Mouse (Mus musculus) megakaryocyte, embryonic 14.5 days (primary cell): Measurements from ENCODE around the gene C2cd5. TPM values are rescaled to one million over a fixed set of nuclear protein-coding genes. Genes with fewer than 3 reads are reported as not detected.

ENCODE experiments used
- H3K27me3 ChIP-seq: replicated peaks from 2 replicates; pipeline ENCODE3; 2012; ENCODE audit warnings: inconsistent platforms
- H3K36me3 ChIP-seq: replicated peaks from 2 replicates; pipeline ENCODE3; 2012; ENCODE audit warnings: low read length, inconsistent platforms, mixed read lengths
- H3K4me1 ChIP-seq: 2 replicates; pipeline ENCODE4 v1.6.1; 2012; ENCODE audit warnings: inconsistent platforms
- H3K4me3 ChIP-seq: replicated peaks from 2 replicates; pipeline ENCODE3; 2012; ENCODE audit warnings: moderate library complexity, mild to moderate bottlenecking, inconsistent platforms
- H3K9me3 ChIP-seq: 2 replicates; pipeline ENCODE4 v1.6.1; 2012; ENCODE audit warnings: inconsistent platforms
- FLI1 ChIP-seq: IDR thresholded peaks from 2 replicates; pipeline ENCODE4 v1.6.1; 2012; ENCODE audit warnings: low read length, inconsistent platforms, mixed read lengths
- GATA1 ChIP-seq: IDR thresholded peaks from 3 replicates; pipeline ENCODE4 v1.6.1; 2012; ENCODE audit warnings: mixed read lengths, low read length, inconsistent platforms, borderline replicate concordance
- polyA plus RNA-seq: library from polyadenylated mRNA; stranded (reverse); fragments of >175 nt; gene quantifications from 2 replicates; pipeline ENCODE4 v1.2.3, GENCODE M21; 2012; ENCODE audit warnings: low replicate concordance; ENCODE audit not compliant: insufficient read depth

The C2cd5 gene
- polyA plus RNA-seq, 1 experiment, result 6.7 TPM

DNA sequence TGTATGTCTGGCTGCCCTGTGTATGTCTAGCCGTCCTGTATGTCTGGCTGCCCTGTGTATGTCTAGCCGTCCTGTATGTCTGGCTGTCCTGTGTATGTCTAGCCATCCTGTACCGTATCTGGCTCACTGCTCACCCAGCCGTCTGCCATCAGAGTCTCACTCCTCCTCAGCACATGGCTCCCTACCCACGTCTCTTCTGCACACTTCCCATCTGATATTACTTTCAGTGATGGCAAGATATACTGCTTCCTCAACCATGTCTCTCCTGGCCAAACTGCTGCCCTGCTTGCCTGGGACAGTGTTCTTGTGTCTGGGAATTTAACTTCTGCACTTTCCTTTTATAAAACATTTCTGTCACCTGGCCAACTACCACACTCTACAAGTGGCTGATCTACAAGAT is 42.3 kb downstream of the C2cd5 start:
- Histone ChIP-seq H3K4me1 (peaks cover 38% of the 10 kb centered on the region), H3K36me3 (peaks cover 68% of the 10 kb centered on the region), H3K27me3 (no peaks in the 10 kb centered on the region), H3K4me3 (no peak overlapping the region), H3K9me3 (no peaks in the 10 kb centered on the region)
- TF ChIP-seq FLI1, result no peak
- no peak for TF ChIP-seq GATA1

- Histone ChIP-seq H3K4me1 (peaks cover 39% of the 10 kb centered on the region), H3K27me3 (no peaks in the 10 kb centered on the region), H3K9me3 (no peaks in the 10 kb centered on the region), H3K36me3 (peaks cover 80% of the 10 kb centered on the region), H3K4me3 (no peak overlapping the region)
- TF ChIP-seq GATA1 (no peak), FLI1 (no peak)
Measured at GRCm38 (mm10) chr6:143051566-143051965, 48.4 kb downstream of the C2cd5 start.

DNA sequence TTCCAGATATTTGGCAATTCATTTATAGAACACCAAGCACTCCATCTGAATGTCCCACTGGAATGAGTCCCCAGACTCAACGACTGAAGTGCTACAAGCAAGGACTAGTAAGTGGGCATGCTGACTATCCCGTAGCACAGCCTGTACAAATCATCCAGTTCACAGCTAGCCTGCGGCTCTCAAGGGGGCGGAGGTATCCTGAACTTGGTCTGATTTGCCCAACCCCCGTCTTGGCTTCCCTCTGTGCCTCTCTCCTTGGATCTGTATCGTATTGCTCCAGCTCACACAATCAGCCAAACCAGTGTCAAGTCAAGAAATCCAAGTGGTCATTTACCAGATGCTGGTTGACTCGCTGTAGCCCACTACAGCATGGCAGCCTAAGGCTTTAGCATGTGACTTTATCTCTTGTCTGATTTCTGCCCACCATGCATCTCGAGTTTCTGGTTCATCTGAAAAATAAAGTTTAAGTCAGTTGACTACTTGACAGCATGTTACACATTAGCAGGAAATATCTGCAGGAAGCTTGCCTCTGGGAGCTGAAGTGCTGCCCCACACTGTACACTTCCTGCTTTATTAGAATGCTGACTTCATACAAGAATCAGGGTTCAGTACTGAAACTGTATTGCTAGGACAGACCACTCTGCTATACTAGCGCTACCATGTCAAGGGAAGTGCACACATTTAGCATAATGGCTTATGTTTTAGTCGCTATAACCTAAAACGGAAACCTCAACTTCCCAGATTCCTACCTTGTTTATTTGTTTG is 50.0 kb downstream of the C2cd5 start:
- no peaks in the 10 kb centered on the region for H3K9me3 ChIP-seq
- peaks cover 75% of the 10 kb centered on the region for H3K36me3 ChIP-seq
- no peak for TF ChIP-seq FLI1
- no peak for TF ChIP-seq GATA1
- no peaks in the 10 kb centered on the region for H3K27me3 ChIP-seq
- peak overlapping the region; percentile 25 for H3K4me3 ChIP-seq
- peaks cover 39% of the 10 kb centered on the region for H3K4me1 ChIP-seq

- no peak overlapping the region for H3K4me3 ChIP-seq
- no peaks in the 10 kb centered on the region for H3K27me3 ChIP-seq
- peaks cover 33% of the 10 kb centered on the region for H3K4me1 ChIP-seq
- no peaks in the 10 kb centered on the region for H3K9me3 ChIP-seq
- peaks cover 69% of the 10 kb centered on the region for H3K36me3 ChIP-seq
- TF ChIP-seq FLI1 (no peak), GATA1 (no peak)
Measured at GRCm38 (mm10) chr6:143049117-143049516, 50.8 kb downstream of the C2cd5 start.

DNA sequence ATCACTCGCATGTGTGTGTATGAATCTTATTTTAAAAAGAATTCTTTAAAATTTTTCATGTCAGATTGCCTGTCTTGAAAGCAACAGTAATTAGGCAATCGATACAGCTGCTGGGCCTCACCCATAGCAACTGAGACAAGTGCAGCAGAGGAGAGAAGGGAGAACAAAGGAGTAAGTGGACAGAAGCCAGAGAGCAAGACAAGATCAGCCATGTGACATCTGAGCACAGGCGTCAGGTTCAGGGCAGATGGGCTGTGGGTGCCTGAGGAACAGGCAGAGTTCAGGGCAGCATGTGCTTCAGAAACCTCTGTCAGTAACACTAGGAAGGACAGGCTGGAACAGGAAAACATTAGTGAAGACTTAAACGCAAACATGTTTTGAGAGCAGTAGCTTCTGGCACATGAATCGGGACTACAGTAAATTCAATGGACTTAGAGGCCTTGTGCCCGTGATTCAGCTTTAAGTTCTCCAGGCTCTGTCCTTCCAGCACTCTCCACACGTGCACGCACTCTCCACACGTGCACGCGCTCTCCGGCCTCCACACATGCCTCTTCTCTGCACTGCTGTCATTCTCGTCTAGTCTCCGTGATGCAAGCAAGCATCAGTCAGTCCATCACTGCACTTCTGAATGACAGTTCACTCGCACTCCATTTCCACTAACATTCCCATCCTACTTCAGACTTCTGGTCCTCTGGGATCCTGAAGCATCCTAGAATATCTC is 52.2 kb downstream of the C2cd5 start:
- no peak for TF ChIP-seq GATA1
- no peak for TF ChIP-seq FLI1
- Histone ChIP-seq H3K4me1 (peaks cover 28% of the 10 kb centered on the region), H3K9me3 (no peaks in the 10 kb centered on the region), H3K36me3 (peaks cover 68% of the 10 kb centered on the region), H3K4me3 (no peak overlapping the region), H3K27me3 (no peaks in the 10 kb centered on the region)

- H3K4me3 ChIP-seq, result no peak overlapping the region
- no peaks in the 10 kb centered on the region for H3K9me3 ChIP-seq
- no peak for TF ChIP-seq FLI1
- no peak for TF ChIP-seq GATA1
- H3K36me3 ChIP-seq, result peaks cover 76% of the 10 kb centered on the region
- H3K27me3 ChIP-seq, result no peaks in the 10 kb centered on the region
- H3K4me1 ChIP-seq, result no peaks in the 10 kb centered on the region
Measured at GRCm38 (mm10) chr6:143041578-143041977, 58.4 kb downstream of the C2cd5 start.

DNA sequence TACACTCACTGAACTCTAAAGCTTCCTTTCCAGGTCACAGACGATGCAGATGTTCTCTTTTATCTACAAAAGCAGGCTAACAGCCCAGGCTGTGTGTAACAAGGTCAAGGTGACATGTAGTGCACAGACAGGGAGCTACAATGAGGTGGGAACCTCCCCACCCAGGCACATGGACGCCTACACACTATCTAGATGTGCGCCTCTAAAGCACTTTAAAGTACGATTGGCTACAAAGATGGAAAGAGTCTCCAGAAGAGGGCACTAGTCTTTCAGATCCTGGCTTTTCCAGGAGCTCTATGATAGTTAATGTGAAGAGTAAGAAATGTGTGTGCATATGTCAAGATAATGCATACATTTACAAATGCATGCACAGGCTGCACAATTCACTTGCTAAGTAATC is 64.7 kb downstream of the C2cd5 start:
- peaks cover 96% of the 10 kb centered on the region for H3K36me3 ChIP-seq
- H3K9me3 ChIP-seq, result no peaks in the 10 kb centered on the region
- H3K4me3 ChIP-seq, result no peak overlapping the region
- no peak for TF ChIP-seq FLI1
- TF ChIP-seq GATA1, result no peak
- H3K27me3 ChIP-seq, result no peaks in the 10 kb centered on the region
- H3K4me1 ChIP-seq, result no peaks in the 10 kb centered on the region

- H3K4me1 ChIP-seq, result no peaks in the 10 kb centered on the region
- H3K36me3 ChIP-seq, result peaks cover 96% of the 10 kb centered on the region
Measured at GRCm38 (mm10) chr6:143034503-143034902, 65.4 kb downstream of the C2cd5 start.

GRCm38 (mm10) chr6:143030521-143030920 is 69.4 kb downstream of the C2cd5 start:
- no peak for TF ChIP-seq GATA1
- TF ChIP-seq FLI1, result no peak
- Histone ChIP-seq H3K4me1 (no peaks in the 10 kb centered on the region), H3K4me3 (no peak overlapping the region), H3K36me3 (peaks cover 94% of the 10 kb centered on the region), H3K9me3 (no peaks in the 10 kb centered on the region), H3K27me3 (no peaks in the 10 kb centered on the region)

More at GRCm38 (mm10) chr6:143034503-143034902, 65.4 kb downstream of the C2cd5 start:
- Histone ChIP-seq H3K27me3 (no peaks in the 10 kb centered on the region), H3K4me3 (no peak overlapping the region), H3K9me3 (no peaks in the 10 kb centered on the region)
- TF ChIP-seq GATA1, result no peak
- no peak for TF ChIP-seq FLI1

DNA sequence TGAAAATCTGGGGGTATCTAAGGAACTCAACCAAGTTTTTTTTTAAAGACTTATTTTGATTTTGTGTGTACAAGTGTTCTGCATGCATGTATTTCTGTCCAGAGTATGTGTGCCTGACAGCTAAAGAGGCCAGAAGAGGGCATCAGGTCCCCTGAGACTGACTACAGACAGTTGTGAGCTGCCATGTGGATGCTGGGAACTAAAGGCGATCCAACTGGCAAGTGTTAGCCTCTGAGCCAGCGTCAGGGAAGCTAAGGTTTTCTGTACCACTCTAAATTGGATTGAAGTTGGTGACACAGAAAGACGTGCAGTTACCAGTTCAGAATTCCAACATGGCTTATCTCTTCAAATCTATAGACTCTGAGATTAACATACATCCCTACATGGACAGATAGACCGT is 72.0 kb downstream of the C2cd5 start:
- Histone ChIP-seq H3K4me3 (no peak overlapping the region), H3K9me3 (no peaks in the 10 kb centered on the region), H3K36me3 (peaks cover 88% of the 10 kb centered on the region), H3K4me1 (no peaks in the 10 kb centered on the region), H3K27me3 (no peaks in the 10 kb centered on the region)
- no peak for TF ChIP-seq FLI1
- no peak for TF ChIP-seq GATA1
